Mouse (Mus musculus) liver, postnatal 0 days (tissue): Measurements from ENCODE around the gene Cfl2.

Source experiments
- CTCF ChIP-seq: sonication (generic); IDR thresholded peaks from 2 replicates; pipeline ENCODE4 v1.5.1; 2016; ENCODE audit warnings: antibody characterized with exemption, low read depth
- EP300 ChIP-seq: IDR thresholded peaks from 2 replicates; pipeline ENCODE4 v1.6.1; 2016; ENCODE audit warnings: antibody characterized with exemption, low read depth, mild to moderate bottlenecking

GRCm38 (mm10) chr12:54839815-54840214, 22.9 kb downstream of the Cfl2 start:
- TF ChIP-seq EP300: no peak
- no peak for TF ChIP-seq CTCF
